Mouse (Mus musculus) MEL (cell line): ENCODE measurements around the gene Gipr.

Source experiments
- KAT2A ChIP-seq: conservative IDR thresholded peaks from 2 replicates; pipeline ENCODE4 v1.6.1; 2012; ENCODE audit warnings: low read depth, low read length, improper control_type of control experiment, inconsistent platforms
- POLR2A ChIP-seq, 2 experiments: IDR thresholded peaks; 2 replicates each; pipeline ENCODE4 v1.6.1; 2011 to 2012; ENCODE audit warnings: low read length in 2 of 2, mild to moderate bottlenecking in 2 of 2, control low read depth in 1 of 2, improper control_type of control experiment in 1 of 2, low read depth in 1 of 2, moderate library complexity in 1 of 2; ENCODE audit not compliant: control insufficient read depth in 1 of 2, insufficient read depth in 1 of 2, poor library complexity in 1 of 2
- UBTF ChIP-seq: IDR thresholded peaks from 2 replicates; pipeline ENCODE4 v1.6.1; 2012; ENCODE audit warnings: low read depth, mild to moderate bottlenecking, inconsistent platforms, low read length, improper control_type of control experiment, moderate library complexity, borderline replicate concordance; ENCODE audit not compliant: insufficient read depth
- USF2 ChIP-seq, 2 experiments: IDR thresholded peaks; 2 replicates each; pipeline ENCODE4 v1.6.1; 2011 to 2012; ENCODE audit warnings: improper control_type of control experiment in 2 of 2, low read length in 2 of 2, borderline replicate concordance in 1 of 2, inconsistent platforms in 1 of 2, low read depth in 1 of 2, mild to moderate bottlenecking in 1 of 2; ENCODE audit not compliant: insufficient read depth in 1 of 2

DNA sequence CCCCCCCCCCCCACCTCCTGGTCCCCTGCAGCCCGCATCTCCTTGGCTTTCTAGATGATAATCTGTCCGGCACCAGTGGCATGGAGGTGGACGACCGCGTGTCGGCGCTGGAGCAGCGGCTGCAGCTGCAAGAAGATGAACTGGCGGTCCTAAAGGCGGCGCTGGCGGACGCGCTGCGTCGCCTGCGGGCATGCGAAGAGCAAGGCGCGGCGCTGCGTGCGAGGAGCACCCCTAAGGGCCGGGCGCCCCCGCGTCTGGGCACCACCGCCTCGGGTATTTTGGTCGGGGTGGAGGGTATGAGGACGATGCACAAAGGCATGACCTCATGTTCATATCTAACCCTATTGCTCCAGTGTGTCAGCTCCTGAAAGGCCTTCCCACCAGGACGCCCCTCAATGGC is 13.2 kb upstream of the Gipr start:
- TF ChIP-seq USF2 (IDR thresholded peaks at IDR 0.05; ENCODE audit: borderline replicate concordance in 1 of 2, insufficient read depth in 1 of 2, low read depth in 1 of 2, low read length in 2 of 2) (no peak), KAT2A (no peak), POLR2A (IDR thresholded peaks at IDR 0.05; ENCODE audit: control insufficient read depth in 1 of 2, insufficient read depth in 1 of 2, low read depth in 1 of 2, low read length in 2 of 2, poor library complexity in 1 of 2) (no peak; a peak in 1 of 4 replicates), UBTF (no peak; the same call in 1 of the 2 replicates)
